Mouse (Mus musculus): ENCODE results near the gene Arfgef2.

Arfgef2 gene

DNA sequence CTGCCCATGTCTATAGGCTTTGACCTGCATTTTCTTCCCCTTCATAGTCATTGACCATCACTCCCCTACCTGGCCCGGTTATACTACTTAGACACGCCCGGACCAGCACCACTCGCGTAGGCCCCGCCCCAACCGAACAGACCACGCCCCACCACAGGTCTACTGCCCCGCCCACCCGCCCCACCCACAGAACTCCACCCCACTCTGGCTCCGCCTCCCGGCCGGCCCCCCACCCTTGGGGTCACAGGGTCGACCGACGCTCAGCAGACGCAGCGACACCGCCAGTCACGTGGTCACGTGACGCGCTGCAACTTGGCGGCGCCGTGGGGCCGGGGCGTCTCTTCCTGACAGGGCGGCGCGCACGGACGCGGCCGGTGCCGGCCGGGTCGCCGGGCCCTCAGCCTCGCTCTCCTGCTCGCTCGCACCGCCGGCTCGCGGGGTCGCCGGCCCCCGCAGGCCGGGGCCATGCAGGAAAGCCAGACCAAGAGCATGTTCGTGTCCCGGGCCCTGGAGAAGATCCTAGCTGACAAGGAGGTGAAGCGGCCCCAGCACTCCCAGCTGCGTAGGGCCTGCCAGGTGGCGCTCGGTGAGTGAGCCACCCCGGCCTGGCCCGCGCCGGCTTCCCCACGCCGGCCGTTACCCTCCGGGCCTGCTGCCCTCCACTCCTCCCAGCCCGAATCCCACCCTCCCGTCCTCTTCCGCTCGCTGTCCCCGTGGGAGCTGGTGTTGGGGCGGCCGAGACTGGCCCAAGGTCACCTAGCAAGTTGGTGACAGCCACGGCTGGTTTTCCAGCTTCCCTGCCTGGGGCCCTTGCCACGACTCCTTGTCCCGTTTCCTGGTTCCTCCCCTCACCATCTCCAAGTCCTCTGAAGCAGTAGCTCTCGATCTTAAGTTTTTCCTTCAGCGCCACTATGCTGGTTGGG is at the start of gene Arfgef2:
Gene Arfgef2, plus strand, starts transcription at position 339 of the 923 bp plus-strand sequence.
- peak; percentile 92 to 95 for DNase-seq

DNA sequence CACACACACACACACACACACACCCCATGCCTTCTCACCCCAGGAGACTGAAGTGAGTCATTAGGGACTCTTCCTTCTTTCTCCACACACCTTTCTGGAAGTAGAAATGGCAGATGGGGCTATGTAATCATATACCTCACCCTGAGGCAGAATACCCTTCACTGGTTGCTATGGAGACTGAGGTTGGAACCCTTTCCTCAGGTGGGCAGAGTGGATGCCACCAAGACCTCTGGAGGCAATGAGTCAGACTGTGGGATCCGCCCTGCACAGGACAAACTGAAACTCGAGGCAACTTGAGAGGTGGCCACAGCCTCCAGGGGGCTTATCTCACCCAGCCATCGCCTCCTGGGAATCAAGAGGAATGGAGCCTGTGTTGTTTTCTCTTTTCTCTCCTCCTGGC is 47.4 kb upstream of the Arfgef2 start:
- no peak for DNase-seq

GRCm38 (mm10) chr2:166764051-166764450 is 41.3 kb upstream of the Arfgef2 start:
- DNase-seq: no peak

GRCm38 (mm10) chr2:166767591-166767990 is 37.8 kb upstream of the Arfgef2 start:
- no peak for DNase-seq

- DNase-seq: peak; percentile 48 to 54
Measured at GRCm38 (mm10) chr2:166771396-166771795, 34.0 kb upstream of the Arfgef2 start.

DNA sequence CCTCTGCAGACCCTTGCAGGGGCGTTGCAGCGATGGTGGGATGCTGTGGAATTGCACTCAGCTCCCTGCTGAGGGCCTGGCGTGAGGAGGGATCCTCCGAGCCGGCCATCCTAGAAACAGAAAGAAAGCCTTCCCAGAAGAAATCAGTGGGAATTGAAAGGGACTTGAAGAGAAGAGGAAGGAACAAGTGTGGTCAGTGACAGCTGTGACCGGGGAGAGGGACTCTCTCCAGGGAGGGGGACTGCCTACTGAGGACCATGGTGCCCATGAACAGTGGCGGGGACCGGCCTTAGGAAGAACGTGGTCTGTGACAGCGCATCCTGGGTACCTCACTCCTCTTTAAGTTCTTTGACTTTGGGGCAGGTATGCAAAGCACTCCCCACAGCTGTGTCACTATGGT is 31.8 kb upstream of the Arfgef2 start:
- DNase-seq: no peak

GRCm38 (mm10) chr2:166774275-166774674 is 31.1 kb upstream of the Arfgef2 start:
- DNase-seq: no peak

- DNase-seq: no peak
Measured at GRCm38 (mm10) chr2:166775357-166775893, 30.0 kb upstream of the Arfgef2 start.

- DNase-seq: peak in 1 of 2 experiments; percentile 59
Measured at GRCm38 (mm10) chr2:166776272-166776671, 29.1 kb upstream of the Arfgef2 start.

DNA sequence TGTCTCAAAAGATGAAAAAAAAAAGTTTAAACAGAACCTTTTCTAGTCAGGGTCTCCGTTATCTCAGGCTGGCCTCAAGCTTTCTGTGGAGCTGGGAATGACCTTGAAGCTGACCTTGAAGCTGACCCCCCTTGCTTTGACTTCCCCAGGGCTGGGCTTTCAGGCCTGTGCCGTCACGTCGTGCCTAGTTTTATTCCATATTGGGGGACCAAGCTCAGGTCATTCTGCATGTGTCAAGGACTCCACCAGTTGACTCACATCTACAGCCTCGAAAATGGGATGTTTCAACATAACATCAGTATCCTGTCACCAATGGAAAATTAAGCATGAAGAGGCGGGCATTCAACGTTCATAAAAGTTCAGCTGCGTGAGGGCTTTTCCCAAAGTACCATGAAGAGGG is 25.4 kb upstream of the Arfgef2 start:
- DNase-seq: no peak

DNA sequence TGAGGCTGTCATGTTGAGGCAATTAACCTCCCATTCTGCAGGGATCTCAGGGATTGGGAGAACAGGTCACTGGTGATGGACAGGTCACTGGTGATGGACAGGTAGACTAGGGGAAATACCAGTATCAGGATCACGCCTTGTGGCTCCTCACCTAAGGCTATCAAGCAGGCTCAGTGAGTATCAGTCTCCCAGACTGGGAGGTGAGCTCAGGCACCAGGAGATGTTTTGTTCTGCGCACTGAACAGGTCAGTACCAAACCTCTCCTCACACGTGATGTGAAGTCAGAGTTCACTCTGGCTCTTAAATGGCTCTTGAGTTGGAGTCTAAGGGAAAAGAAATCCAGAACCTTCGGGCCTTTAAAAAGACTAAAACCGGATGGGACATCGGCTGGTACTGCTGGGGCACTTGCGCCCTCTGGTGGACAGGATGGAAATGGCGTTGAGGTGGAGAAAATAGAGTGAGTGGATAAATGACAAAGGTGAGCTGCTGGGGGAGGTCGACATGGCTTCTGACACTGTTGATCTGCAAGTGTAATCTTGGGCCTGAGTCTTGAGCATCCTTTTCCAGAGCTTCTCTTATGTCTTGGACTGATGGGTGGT is 24.3 kb upstream of the Arfgef2 start:
- DNase-seq: peak; percentile 60 to 82

DNA sequence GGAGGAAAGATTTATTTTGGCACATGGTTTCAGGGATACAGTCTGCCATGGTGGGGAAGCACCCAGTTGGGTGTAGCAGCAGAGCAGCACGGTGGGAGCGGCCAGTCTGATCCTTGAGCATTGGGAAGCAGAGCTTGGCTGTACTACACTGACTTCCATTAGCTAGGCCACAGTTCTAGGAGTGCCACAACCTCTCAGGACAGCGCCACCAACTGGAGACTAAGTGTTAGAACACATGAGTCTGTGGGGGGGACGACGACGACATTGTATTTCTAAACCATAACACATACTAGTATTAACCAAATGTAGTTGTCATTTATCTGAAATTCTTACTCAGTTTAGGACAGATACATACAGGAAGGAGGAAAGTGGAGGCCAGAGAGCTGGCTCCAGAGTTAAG is 21.0 kb upstream of the Arfgef2 start:
- no peak for DNase-seq

GRCm38 (mm10) chr2:166786353-166787004 is 18.9 kb upstream of the Arfgef2 start:
- DNase-seq: peak; percentile 91 to 93

GRCm38 (mm10) chr2:166791738-166792137 is 13.7 kb upstream of the Arfgef2 start:
- DNase-seq: no peak

DNA sequence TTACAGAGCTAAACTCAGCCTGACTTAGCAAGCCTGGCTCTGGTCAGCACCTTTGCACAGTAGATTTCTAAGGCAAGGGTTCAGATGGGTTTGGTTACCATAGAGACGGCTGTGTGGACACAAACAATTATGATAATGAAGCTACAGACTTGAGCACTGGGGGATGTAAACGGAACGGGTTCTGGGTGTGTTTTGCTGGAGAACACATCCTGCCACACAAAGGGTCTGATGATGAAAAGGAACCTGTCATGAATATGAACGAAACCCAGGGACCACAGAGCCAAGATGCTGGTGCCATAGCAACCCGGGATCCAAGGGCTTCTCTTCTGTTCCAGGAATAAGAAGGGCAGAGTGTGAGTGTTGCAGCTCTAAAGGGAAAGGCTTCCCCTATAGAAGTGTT is 13.0 kb upstream of the Arfgef2 start, which contains the start of gene Trp53rkb:
Gene Trp53rkb, plus strand, starts transcription at position 177 of the 400 bp plus-strand sequence.
- no peak for DNase-seq

DNA sequence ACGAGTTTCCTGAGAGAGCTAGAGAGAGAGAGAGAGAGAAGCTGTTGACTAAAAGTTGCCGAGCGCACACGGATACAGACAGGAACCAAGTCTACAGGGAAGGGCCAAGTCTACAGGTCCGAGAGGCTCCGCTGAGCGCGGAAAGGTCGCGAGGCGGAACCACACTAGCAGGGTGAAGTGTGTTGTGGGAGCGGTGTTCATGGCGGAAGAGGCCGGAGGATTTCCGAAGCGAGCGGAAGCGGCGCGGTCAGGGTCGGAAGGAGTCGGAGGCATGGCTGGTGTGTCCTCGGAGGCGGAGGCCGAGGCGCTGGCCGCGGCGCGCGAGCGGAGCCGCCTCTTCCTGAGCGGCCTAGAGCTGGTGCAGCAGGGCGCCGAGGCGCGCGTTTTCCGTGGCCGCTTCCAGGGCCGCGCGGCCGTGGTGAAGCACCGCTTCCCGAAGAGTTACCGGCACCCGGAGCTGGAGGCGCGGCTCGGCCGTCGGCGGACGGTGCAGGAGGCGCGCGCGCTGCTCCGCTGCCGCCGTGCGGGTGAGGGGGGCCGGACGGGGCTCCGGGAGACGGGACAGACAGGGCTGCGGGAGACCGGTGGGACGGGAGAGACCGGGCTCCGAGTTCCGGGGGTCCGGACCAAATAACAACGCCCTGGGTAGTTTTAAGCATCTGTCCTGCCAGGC is 11.7 kb upstream of the Arfgef2 start:
- peak; percentile 91 to 93 for DNase-seq

- no peak for DNase-seq
Measured at GRCm38 (mm10) chr2:166799615-166800472, 5.5 kb upstream of the Arfgef2 start.

DNA sequence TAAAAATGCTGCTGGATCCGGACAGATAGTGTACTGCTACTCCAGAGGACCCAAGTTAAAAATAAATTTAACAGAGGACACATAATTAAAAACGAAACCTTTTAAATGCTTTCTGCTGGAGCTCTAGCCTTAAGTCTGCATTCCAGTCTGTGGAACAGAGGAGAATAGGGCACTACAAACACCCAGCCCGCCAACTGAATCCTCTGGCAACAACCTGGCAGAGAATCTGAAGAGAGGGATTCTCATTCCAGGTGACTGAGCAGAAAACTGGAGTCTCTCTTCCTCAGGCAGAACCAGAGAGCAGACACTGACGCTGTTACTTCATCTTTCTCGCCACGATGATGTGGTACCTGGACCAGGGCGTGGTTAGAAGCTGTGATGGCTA is 4.9 kb upstream of the Arfgef2 start:
- DNase-seq: no peak

GRCm38 (mm10) chr2:166801436-166801835 is 4.0 kb upstream of the Arfgef2 start:
- no peak for DNase-seq

- DNase-seq: no peak
Measured at GRCm38 (mm10) chr2:166803298-166803697, 2.1 kb upstream of the Arfgef2 start.

- no peak for DNase-seq
Measured at GRCm38 (mm10) chr2:166806173-166806705, 851 bp downstream of the Arfgef2 start.
